19 mouse cellular contexts compared by ENCODE assay signal in the genomic region with DNA sequence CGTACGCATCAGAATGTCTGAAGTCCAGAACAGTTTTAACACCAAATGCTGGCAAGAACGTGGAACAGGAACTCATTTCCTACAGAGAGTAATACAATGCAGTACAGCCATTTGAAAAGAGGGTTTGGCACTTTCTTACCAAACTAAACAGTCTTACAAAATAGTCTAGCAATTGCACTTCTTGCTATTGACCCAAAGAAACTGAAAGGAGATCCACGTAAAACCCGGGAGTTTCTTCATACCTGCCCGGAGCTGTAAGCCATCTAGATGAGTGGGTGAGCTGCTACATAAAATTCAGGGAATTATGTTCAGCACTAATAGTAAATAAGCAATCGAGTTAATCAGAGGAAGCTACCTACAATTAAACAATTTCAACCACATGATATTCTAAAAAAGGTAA. TPM values are rescaled to one million over a fixed set of nuclear protein-coding genes. Genes with fewer than 3 reads are reported as not detected.
DNase-seq lines count a peak whose midpoint lies in the region; ATAC-seq lines count a peak whose summit lies in the region.
"Had no signal": no experiment of that assay in that cellular context is flagged by ENCODE, and none has a peak within 500 bp of the region (broad histone marks: within the 10 kb centered on the region; RNA-seq: fewer than 3 reads in every experiment).

No protein-coding gene starts in this region.

- DNase-seq in fat pad, adult 2 months (ENCODE audit: extremely low read depth, low read depth, low spot score), result peak; percentile 82
- peak; percentile 70 for DNase-seq in gonadal fat pad, adult 2 months (ENCODE audit: low read depth)
- no peak for DNase-seq in forebrain, embryonic 11.5 days (ENCODE audit: low spot score)
- DNase-seq: adrenal gland, adult 2 months; adrenal gland, adult 8-10 months; adrenal gland, postnatal 10 days; adrenal gland, postnatal 14 days; adrenal gland, postnatal 25 days; adrenal gland, postnatal 36 days; B cell, adult 2 months; cerebellum, adult 11 months; cerebellum, adult 11-12 months; cerebellum, adult 18-20 months had no signal

- H3K9me3 ChIP-seq in heart, embryonic 12.5 days (replicated peaks), result no peaks in the 10 kb centered on the region
- no peaks in the 10 kb centered on the region for H3K9me3 ChIP-seq in forebrain, embryonic 11.5 days (ENCODE audit: control insufficient read depth, low read length)
- H3K9me3 ChIP-seq: G1E had no signal

- WGBS in heart, embryonic 12.5 days, result 84% methylated on average over 7 of the region's 7 CpGs
- 89% methylated on average over 7 of the region's 7 CpGs for WGBS in forebrain, embryonic 11.5 days

- H3K4me1 ChIP-seq in heart, embryonic 12.5 days (replicated peaks), result no peaks in the 10 kb centered on the region
- H3K4me1 ChIP-seq in forebrain, embryonic 11.5 days (replicated peaks; ENCODE audit: control insufficient read depth, insufficient read depth, low read length), result no peaks in the 10 kb centered on the region

- no peak overlapping the region for H3K9ac ChIP-seq in heart, embryonic 12.5 days
- H3K9ac ChIP-seq in forebrain, embryonic 11.5 days (ENCODE audit: low read length), result no peak overlapping the region

- H3K27ac ChIP-seq in heart, embryonic 12.5 days (ENCODE audit: poor library complexity, severe bottlenecking), result no peak overlapping the region
- no peak overlapping the region for H3K27ac ChIP-seq in forebrain, embryonic 11.5 days (ENCODE audit: low read depth, low read length)

- H3K36me3 ChIP-seq in heart, embryonic 12.5 days, result no peaks in the 10 kb centered on the region
- H3K36me3 ChIP-seq in forebrain, embryonic 11.5 days (ENCODE audit: control insufficient read depth, insufficient read depth, low read length), result no peaks in the 10 kb centered on the region
- H3K36me3 ChIP-seq: G1E had no signal

- no peaks in the 10 kb centered on the region for H3K27me3 ChIP-seq in heart, embryonic 12.5 days (replicated peaks)
- H3K27me3 ChIP-seq in forebrain, embryonic 11.5 days (ENCODE audit: control insufficient read depth, insufficient read depth, low read length), result no peaks in the 10 kb centered on the region
- H3K27me3 ChIP-seq: CH12.LX, Patski had no signal

- no peak overlapping the region for H3K4me2 ChIP-seq in heart, embryonic 12.5 days
- H3K4me2 ChIP-seq in forebrain, embryonic 11.5 days (ENCODE audit: low read depth, low read length, severe bottlenecking), result no peak overlapping the region

- no peak for ATAC-seq in heart, embryonic 12.5 days (ENCODE audit: insufficient number of reproducible peaks, low FRiP score)
- ATAC-seq in forebrain, embryonic 11.5 days (replicated peaks; ENCODE audit: low FRiP score), result no peak
- ATAC-seq: activated CD4-positive, CD25-positive, alpha-beta regulatory T cell, adult 4 months; CD4-positive, CD25-positive, alpha-beta regulatory T cell, adult 4 months; Patski had no signal

- no peak overlapping the region for H3K4me3 ChIP-seq in heart, embryonic 12.5 days
- no peak overlapping the region for H3K4me3 ChIP-seq in forebrain, embryonic 11.5 days (ENCODE audit: low read depth, low read length)

RNA-seq across cellular contexts. Expression of a gene that starts 47.5 kb away (rescaled TPM):
- polyA plus RNA-seq in gonadal fat pad, adult 2 months (2012; rRNA removed), result not detected in 2 replicates
- 0.28 and 0.45 TPM in 2 replicates for polyA plus RNA-seq in heart, embryonic 12.5 days (2016; fragmentation: Nextera tagmentation; extraction: Ambion mirVana)
- polyA plus RNA-seq in forebrain, embryonic 11.5 days (2014; fragmentation: Nextera tagmentation; extraction: Ambion mirVana), result 45.6 and 46.4 TPM in 2 replicates
- polyA plus RNA-seq: adrenal gland, adult 2 months; CD4-positive, CD25-positive, alpha-beta regulatory T cell, adult 4 months had no signal

Comparison
In these comparisons a context has a peak if more than half of its experiments do, and no peak if none do; other contexts are left out.
1. RNA of a gene that starts 47.5 kb away (polyA plus RNA-seq): 45.6 to 46.4 TPM in forebrain, embryonic 11.5 days; 0.28 to 0.45 TPM in heart, embryonic 12.5 days and not detected in gonadal fat pad, adult 2 months; every median in the first group is over 10 times any median in the second.